Mouse (Mus musculus): Measurements from ENCODE around the gene Lmf1. TPM values are rescaled to one million over a fixed set of nuclear protein-coding genes. Genes with fewer than 3 reads are reported as not detected.

Lmf1 gene
- 18.3 and 20.7 TPM in 2 replicates for polyA plus RNA-seq (2014; fragmentation: Nextera tagmentation; extraction: Ambion mirVana)

DNA sequence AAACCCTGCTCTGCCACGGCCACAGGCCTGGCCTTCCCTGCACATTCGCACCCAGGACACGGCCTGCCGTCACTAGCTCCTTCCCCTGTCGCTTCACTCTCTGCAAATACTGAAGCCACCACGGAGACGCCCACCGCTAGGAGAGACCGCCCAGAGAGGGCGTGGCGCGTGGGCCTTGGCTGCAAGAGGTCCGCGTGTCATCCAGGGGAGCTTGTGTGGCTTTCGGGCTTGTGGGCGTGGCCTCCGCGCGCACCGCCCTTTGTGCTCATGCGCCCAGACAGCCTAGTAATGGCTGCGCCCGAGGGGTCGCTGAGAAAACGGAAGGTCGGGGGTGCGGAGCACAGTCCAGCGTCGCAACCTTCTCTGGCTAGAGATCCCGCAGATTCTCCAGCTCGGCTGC lies at the start of gene Lmf1:
Lmf1 (plus strand) TSS at position 166 of the 400 bp plus-strand sequence.
- H3K9ac ChIP-seq (ENCODE audit: low read length): peak within 1 kb of the TSS; percentile 86
- H3K36me3 ChIP-seq (ENCODE audit: control insufficient read depth, insufficient read depth, low read length): no peaks in the 10 kb centered on the region
- DNase-seq (ENCODE audit: low spot score) (peak; percentile 97), ATAC-seq (replicated peaks; ENCODE audit: low FRiP score) (peak; percentile 95)
- H3K9me3 ChIP-seq (ENCODE audit: control insufficient read depth, low read length): no peaks in the 10 kb centered on the region
- H3K27me3 ChIP-seq (ENCODE audit: control insufficient read depth, insufficient read depth, low read length): no peaks in the 10 kb centered on the region
- H3K4me3 ChIP-seq (ENCODE audit: low read depth, low read length): peak within 1 kb of the TSS; percentile 76
- H3K27ac ChIP-seq (ENCODE audit: low read depth, low read length): no peak within 1 kb of the TSS
- under 1% methylated on average over 31 of the region's 31 CpGs for whole genome bisulfite sequencing
- peak within 1 kb of the TSS; percentile 84 for H3K4me2 ChIP-seq (ENCODE audit: low read depth, low read length, severe bottlenecking)
- H3K4me1 ChIP-seq (replicated peaks; ENCODE audit: control insufficient read depth, insufficient read depth, low read length): peaks cover 11% of the 10 kb centered on the region

DNA sequence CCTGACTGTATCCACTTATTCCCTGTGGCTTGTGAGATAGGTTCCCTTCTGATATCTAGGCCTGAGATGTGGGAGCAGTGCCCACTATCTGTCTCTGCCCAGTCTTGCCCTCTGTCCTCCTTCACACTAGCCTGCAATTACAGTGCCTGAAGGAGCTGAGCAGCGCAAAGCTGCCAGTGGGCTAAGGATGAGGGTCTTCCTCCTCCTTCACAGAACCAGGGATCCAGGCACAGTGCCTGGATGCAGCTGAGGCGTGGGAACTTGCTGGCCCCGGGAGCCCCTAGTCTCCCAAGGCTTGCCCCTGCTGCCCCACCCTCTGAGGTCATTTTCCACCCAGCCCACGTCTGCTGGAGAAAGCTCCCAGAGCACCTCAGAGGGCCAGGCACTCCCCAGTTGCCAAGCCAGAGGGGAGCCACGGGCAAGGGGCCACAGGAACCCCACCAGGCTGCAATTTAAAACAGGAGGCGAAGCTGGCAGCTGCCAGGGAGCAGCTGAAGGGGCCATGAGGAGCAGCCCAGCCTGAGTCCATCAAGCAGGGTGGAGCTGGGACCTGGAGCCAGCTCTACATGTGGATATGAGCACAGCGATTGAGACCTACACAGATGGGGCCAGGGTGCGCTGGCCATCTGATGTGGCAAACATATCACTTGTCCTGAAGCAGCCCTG lies 48.4 kb upstream of the Lmf1 start:
- no peak overlapping the region for H3K27ac ChIP-seq (ENCODE audit: low read depth, low read length)
- 70% methylated on average over 8 of the region's 8 CpGs for WGBS
- H3K9me3 ChIP-seq (ENCODE audit: control insufficient read depth, low read length): no peaks in the 10 kb centered on the region
- H3K9ac ChIP-seq (ENCODE audit: low read length): no peak overlapping the region
- H3K4me2 ChIP-seq (ENCODE audit: low read depth, low read length, severe bottlenecking): no peak overlapping the region
- DNase-seq (ENCODE audit: low spot score) (no peak), ATAC-seq (replicated peaks; ENCODE audit: low FRiP score) (no peak)
- H3K27me3 ChIP-seq (ENCODE audit: control insufficient read depth, insufficient read depth, low read length): no peaks in the 10 kb centered on the region
- no peaks in the 10 kb centered on the region for H3K4me1 ChIP-seq (replicated peaks; ENCODE audit: control insufficient read depth, insufficient read depth, low read length)
- no peak overlapping the region for H3K4me3 ChIP-seq (ENCODE audit: low read depth, low read length)
- no peaks in the 10 kb centered on the region for H3K36me3 ChIP-seq (ENCODE audit: control insufficient read depth, insufficient read depth, low read length)

DNA sequence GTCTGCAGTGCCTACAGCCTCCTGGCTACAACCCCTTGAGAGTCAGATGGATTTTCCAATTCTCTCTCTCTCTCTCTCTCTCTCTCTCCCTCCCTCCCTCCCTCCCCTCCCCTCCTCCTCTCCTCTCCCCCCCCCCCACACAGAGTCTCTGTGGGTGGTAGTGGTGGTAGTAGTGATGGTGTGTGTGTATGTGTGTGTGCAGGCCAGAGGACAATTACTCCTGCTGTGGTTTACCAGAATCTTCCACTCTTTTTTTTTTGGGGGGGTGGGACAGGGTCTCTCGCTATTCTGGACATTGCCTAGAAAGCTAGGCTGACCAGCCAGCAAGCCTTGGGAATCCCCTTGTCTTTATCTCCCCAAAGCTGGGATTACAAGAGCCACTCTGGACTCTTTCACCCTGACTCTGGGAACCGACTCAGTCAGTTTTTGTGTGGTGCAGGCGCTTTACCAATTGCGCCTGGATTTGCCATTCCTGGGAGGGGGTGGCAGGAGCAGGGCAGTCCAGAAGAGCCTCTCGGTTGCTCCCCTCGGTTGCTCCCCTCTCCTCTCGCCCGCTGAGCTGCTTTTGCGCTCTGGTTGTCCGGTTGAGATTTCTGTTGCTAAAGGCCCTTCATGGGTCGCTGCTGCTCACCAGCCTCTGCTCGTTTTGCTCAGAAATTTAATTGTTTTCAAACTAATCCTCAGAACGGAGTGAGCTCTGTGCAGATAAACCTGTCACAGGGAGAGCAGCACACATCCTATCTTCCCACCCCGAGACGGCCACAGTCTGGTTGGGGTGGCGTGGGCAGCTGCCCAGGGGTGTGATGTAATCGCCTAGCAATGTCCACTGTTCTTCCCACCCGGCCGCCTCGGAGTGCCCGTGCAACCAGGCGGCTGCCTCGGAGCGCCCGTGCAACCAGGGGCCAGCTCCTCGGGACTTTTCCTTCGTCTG lies 39.7 kb upstream of the Lmf1 start:
- Histone ChIP-seq H3K27ac (ENCODE audit: low read depth, low read length) (0 out of 2 replicates have a peak overlapping the region, but pooled peaks have one; percentile 48), H3K9ac (ENCODE audit: low read length) (peak overlapping the region; percentile 56), H3K36me3 (ENCODE audit: control insufficient read depth, insufficient read depth, low read length) (no peaks in the 10 kb centered on the region), H3K4me1 (replicated peaks; ENCODE audit: control insufficient read depth, insufficient read depth, low read length) (peaks cover 11% of the 10 kb centered on the region; the same call in 1 of the 2 replicates), H3K4me2 (ENCODE audit: low read depth, low read length, severe bottlenecking) (peak overlapping the region; percentile 15; the same call in 1 of the 2 replicates), H3K27me3 (ENCODE audit: control insufficient read depth, insufficient read depth, low read length) (no peaks in the 10 kb centered on the region), H3K9me3 (ENCODE audit: control insufficient read depth, low read length) (no peaks in the 10 kb centered on the region), H3K4me3 (ENCODE audit: low read depth, low read length) (no peak overlapping the region)
- peak; percentile 71 for DNase-seq (ENCODE audit: low spot score)
- ATAC-seq (replicated peaks; ENCODE audit: low FRiP score): 0 out of 2 replicates have a peak, but pooled peaks have one; percentile 66
- WGBS: 13% methylated on average over 27 of the region's 27 CpGs

DNA sequence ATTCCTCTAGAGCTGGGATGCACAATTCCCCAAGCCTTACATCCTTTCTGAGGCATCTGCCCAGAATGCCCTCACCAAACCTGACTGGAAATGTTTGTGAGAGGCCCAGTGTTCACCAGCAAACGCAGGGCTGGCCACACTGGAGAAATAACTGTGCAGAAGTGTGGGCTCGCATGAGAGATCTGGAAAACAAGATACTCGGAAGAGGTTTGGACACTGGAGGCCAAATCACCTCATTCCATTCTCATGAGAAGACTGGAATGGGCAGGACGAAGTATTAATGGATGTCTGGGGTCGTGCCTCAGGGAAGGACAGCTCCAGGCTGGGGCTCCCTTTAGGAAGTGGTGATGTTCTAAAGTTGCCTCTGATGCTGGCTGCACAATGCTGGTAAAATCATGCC lies 38.2 kb upstream of the Lmf1 start:
- Histone ChIP-seq H3K9ac (ENCODE audit: low read length) (no peak overlapping the region), H3K27me3 (ENCODE audit: control insufficient read depth, insufficient read depth, low read length) (no peaks in the 10 kb centered on the region), H3K9me3 (ENCODE audit: control insufficient read depth, low read length) (no peaks in the 10 kb centered on the region), H3K27ac (ENCODE audit: low read depth, low read length) (no peak overlapping the region), H3K4me1 (replicated peaks; ENCODE audit: control insufficient read depth, insufficient read depth, low read length) (peaks cover 11% of the 10 kb centered on the region; the same call in 1 of the 2 replicates), H3K4me2 (ENCODE audit: low read depth, low read length, severe bottlenecking) (no peak overlapping the region), H3K36me3 (ENCODE audit: control insufficient read depth, insufficient read depth, low read length) (no peaks in the 10 kb centered on the region), H3K4me3 (ENCODE audit: low read depth, low read length) (no peak overlapping the region)
- whole genome bisulfite sequencing: 82% methylated on average over 5 of the region's 5 CpGs
- DNase-seq (ENCODE audit: low spot score) (no peak), ATAC-seq (replicated peaks; ENCODE audit: low FRiP score) (no peak)

DNA sequence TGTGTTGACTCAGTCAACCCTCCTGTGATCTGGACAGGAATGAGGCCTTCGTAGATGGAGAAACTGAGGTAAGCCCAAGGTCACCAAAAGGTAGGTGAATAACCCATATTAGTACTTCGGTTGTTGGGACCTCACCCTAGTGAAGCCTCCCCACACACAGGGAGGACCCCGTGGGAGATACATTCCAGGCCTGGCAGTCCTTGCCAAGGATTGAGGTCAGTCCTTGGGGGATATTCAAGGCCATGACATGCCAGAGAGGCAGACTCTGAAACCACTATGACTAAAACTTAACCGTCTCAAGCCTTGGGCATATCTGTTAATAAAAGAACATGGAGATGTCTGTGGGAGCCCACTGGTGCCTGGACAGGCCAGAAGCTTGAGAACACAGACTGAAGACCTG lies 37.1 kb upstream of the Lmf1 start:
- H3K36me3 ChIP-seq (ENCODE audit: control insufficient read depth, insufficient read depth, low read length): no peaks in the 10 kb centered on the region
- no peaks in the 10 kb centered on the region for H3K27me3 ChIP-seq (ENCODE audit: control insufficient read depth, insufficient read depth, low read length)
- H3K9me3 ChIP-seq (ENCODE audit: control insufficient read depth, low read length): no peaks in the 10 kb centered on the region
- DNase-seq (ENCODE audit: low spot score): no peak
- no peak overlapping the region for H3K27ac ChIP-seq (ENCODE audit: low read depth, low read length)
- WGBS: 90% methylated on average over 4 of the region's 4 CpGs
- no peak overlapping the region for H3K4me2 ChIP-seq (ENCODE audit: low read depth, low read length, severe bottlenecking)
- ATAC-seq (replicated peaks; ENCODE audit: low FRiP score): no peak
- peaks cover 11% of the 10 kb centered on the region; the same call in 1 of the 2 replicates for H3K4me1 ChIP-seq (replicated peaks; ENCODE audit: control insufficient read depth, insufficient read depth, low read length)
- H3K4me3 ChIP-seq (ENCODE audit: low read depth, low read length): no peak overlapping the region
- no peak overlapping the region for H3K9ac ChIP-seq (ENCODE audit: low read length)

DNA sequence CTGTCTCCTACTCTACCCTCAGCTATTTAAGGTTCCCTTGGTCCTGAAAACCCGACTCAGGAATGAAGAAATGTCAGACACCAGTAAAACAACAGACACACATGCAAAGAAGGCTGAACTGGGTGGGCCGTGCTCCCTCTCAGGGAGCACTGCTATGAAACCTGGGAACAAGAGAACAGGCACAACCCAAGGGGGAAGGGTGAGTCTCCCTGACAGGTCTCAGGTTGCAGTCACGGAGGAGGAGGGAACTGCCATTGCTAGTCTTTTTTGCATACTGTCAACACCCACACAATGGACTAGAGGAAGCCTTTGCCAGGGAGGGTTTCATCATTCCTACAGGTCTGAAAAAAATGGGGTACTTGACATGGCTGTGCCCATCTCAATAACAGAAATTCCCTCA lies 31.9 kb upstream of the Lmf1 start:
- Histone ChIP-seq H3K36me3 (ENCODE audit: control insufficient read depth, insufficient read depth, low read length) (no peaks in the 10 kb centered on the region), H3K27ac (ENCODE audit: low read depth, low read length) (no peak overlapping the region), H3K4me3 (ENCODE audit: low read depth, low read length) (no peak overlapping the region), H3K4me1 (replicated peaks; ENCODE audit: control insufficient read depth, insufficient read depth, low read length) (no peaks in the 10 kb centered on the region), H3K9me3 (ENCODE audit: control insufficient read depth, low read length) (no peaks in the 10 kb centered on the region), H3K27me3 (ENCODE audit: control insufficient read depth, insufficient read depth, low read length) (no peaks in the 10 kb centered on the region), H3K4me2 (ENCODE audit: low read depth, low read length, severe bottlenecking) (no peak overlapping the region), H3K9ac (ENCODE audit: low read length) (no peak overlapping the region)
- 50% methylated on average over 3 of the region's 3 CpGs for WGBS
- ATAC-seq (replicated peaks; ENCODE audit: low FRiP score): no peak
- DNase-seq (ENCODE audit: low spot score): no peak

DNA sequence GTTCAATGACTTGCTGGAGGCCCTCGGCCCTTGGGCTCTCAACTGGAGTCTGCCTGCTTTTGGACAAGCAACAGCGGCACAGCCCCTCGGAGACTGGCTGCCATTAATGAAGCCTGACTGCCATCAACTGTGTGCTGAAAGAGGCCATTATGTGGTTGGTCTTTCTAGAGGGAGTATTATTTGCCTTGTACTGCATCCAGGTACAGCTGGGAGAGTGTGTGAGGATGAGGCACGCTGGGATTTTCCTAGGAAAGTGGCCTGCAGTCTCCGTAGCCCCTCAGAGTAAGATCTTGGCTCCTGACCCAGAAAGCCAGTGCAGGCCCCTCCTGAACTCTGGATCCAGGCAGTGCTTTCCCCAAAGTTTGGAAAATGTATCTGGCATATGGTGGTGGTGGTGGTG lies 28.9 kb upstream of the Lmf1 start:
- no peak overlapping the region for H3K27ac ChIP-seq (ENCODE audit: low read depth, low read length)
- no peaks in the 10 kb centered on the region; the same call in 1 of the 2 replicates for H3K27me3 ChIP-seq (ENCODE audit: control insufficient read depth, insufficient read depth, low read length)
- no peak overlapping the region for H3K4me3 ChIP-seq (ENCODE audit: low read depth, low read length)
- DNase-seq (ENCODE audit: low spot score): no peak
- no peaks in the 10 kb centered on the region for H3K4me1 ChIP-seq (replicated peaks; ENCODE audit: control insufficient read depth, insufficient read depth, low read length)
- no peaks in the 10 kb centered on the region for H3K9me3 ChIP-seq (ENCODE audit: control insufficient read depth, low read length)
- no peaks in the 10 kb centered on the region for H3K36me3 ChIP-seq (ENCODE audit: control insufficient read depth, insufficient read depth, low read length)
- ATAC-seq (replicated peaks; ENCODE audit: low FRiP score): no peak
- H3K4me2 ChIP-seq (ENCODE audit: low read depth, low read length, severe bottlenecking): no peak overlapping the region
- no peak overlapping the region for H3K9ac ChIP-seq (ENCODE audit: low read length)
- WGBS: 88% methylated on average over 5 of the region's 5 CpGs

DNA sequence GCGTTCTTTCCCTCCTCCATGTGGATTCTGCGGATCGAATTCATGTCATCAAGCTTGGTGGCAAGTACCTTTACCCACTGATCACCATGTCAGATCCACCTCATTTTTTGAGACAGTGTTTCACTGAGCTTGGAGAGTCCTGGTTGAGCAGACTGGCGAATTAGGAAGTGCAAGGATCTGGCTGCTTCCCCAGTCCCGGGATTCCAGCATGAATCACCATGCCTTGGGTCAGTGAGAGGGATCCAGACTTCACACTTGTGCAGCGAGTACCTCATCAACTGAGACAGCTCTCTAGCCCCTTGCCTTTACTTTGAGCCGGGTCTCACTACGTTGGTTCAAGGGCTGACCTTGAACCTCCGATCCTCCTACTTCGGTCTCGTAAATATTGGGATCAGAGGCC lies 27.6 kb upstream of the Lmf1 start:
- Histone ChIP-seq H3K9ac (ENCODE audit: low read length) (no peak overlapping the region), H3K4me1 (replicated peaks; ENCODE audit: control insufficient read depth, insufficient read depth, low read length) (peaks cover 6% of the 10 kb centered on the region), H3K36me3 (ENCODE audit: control insufficient read depth, insufficient read depth, low read length) (no peaks in the 10 kb centered on the region), H3K4me2 (ENCODE audit: low read depth, low read length, severe bottlenecking) (no peak overlapping the region), H3K4me3 (ENCODE audit: low read depth, low read length) (no peak overlapping the region), H3K9me3 (ENCODE audit: control insufficient read depth, low read length) (no peaks in the 10 kb centered on the region), H3K27me3 (ENCODE audit: control insufficient read depth, insufficient read depth, low read length) (no peaks in the 10 kb centered on the region; the same call in 1 of the 2 replicates), H3K27ac (ENCODE audit: low read depth, low read length) (no peak overlapping the region)
- DNase-seq (ENCODE audit: low spot score) (no peak), ATAC-seq (replicated peaks; ENCODE audit: low FRiP score) (no peak)
- WGBS: 90% methylated on average over 11 of the region's 11 CpGs

Data from forebrain, embryonic 11.5 days (tissue).